Mouse (Mus musculus) embryonic facial prominence, embryonic 13.5 days (tissue): ENCODE data around the gene Uevld. TPM values are rescaled to one million over a fixed set of nuclear protein-coding genes. Genes with fewer than 3 reads are reported as not detected.
"Not testable (repeated sequence)": the region's sequence is repeated elsewhere in the genome, so short reads cannot be mapped to it uniquely, and the experiment has no call there.

Experiments
- ATAC-seq: fragments of 200-750 bp; cut with Nextera tagmentation; 2 replicates; pipeline ENCODE4 v1.8.0; 2017; ENCODE audit warnings: low read depth; ENCODE audit not compliant: insufficient number of reproducible peaks, insufficient read depth, low FRiP score, low TSS enrichment
- H3K27ac ChIP-seq: fragments of 300-500 bp; sonication (generic); 2 replicates; pipeline ENCODE4 v1.5.1; 2015; ENCODE audit warnings: moderate library complexity, mild to moderate bottlenecking, inconsistent platforms
- H3K27me3 ChIP-seq: fragments of 300-500 bp; sonication (generic); 2 replicates; pipeline ENCODE4 v1.6.1; 2015; ENCODE audit warnings: mild to moderate bottlenecking, inconsistent platforms
- H3K36me3 ChIP-seq: fragments of 300-500 bp; sonication (generic); 2 replicates; pipeline ENCODE4 v1.6.1; 2015; ENCODE audit warnings: mild to moderate bottlenecking, inconsistent platforms
- H3K4me1 ChIP-seq: fragments of 300-500 bp; sonication (generic); 2 replicates; pipeline ENCODE4 v1.6.1; 2015; ENCODE audit warnings: inconsistent platforms
- H3K4me2 ChIP-seq: fragments of 300-500 bp; sonication (generic); 2 replicates; pipeline ENCODE4 v1.6.1; 2015; ENCODE audit warnings: moderate library complexity, mild to moderate bottlenecking, inconsistent platforms
- H3K4me3 ChIP-seq: fragments of 300-500 bp; sonication (generic); 2 replicates; pipeline ENCODE4 v1.5.1; 2015; ENCODE audit warnings: mild to moderate bottlenecking, inconsistent platforms
- H3K9ac ChIP-seq: fragments of 300-500 bp; sonication (generic); 2 replicates; pipeline ENCODE4 v1.6.1; 2015; ENCODE audit warnings: mild to moderate bottlenecking, inconsistent platforms
- H3K9me3 ChIP-seq: fragments of 300-500 bp; sonication (generic); 2 replicates; pipeline ENCODE4 v1.6.1; 2016; ENCODE audit warnings: inconsistent platforms
- WGBS: fragments of 180-500 bp; shearing (Covaris S2); methylation state at CpG from one replicate; pipeline ENCODE4 v1.1.7; 2015; ENCODE audit warnings: mixed read lengths; 5-methylcytosine and 5-hydroxymethylcytosine counted together
- polyA plus RNA-seq: library from polyadenylated mRNA; unstranded; fragments of >200 nt; fragmentation: Nextera tagmentation; extraction: Ambion mirVana; gene quantifications from 2 replicates; pipeline ENCODE4 v1.2.1, GENCODE M21; 2015

Uevld gene
- polyA plus RNA-seq, 1 experiment from 2014 or later = 10.3 TPM

- Histone ChIP-seq H3K27ac (no peak overlapping the region), H3K4me2 (no peak overlapping the region), H3K9ac (no peak overlapping the region), H3K4me1 (peaks cover 13% of the 10 kb centered on the region), H3K36me3 (peaks cover 34% of the 10 kb centered on the region), H3K27me3 (no peaks in the 10 kb centered on the region), H3K4me3 (no peak overlapping the region), H3K9me3 (no peaks in the 10 kb centered on the region)
- 83% methylated on average over 3 of the region's 3 CpGs for WGBS
- ATAC-seq = no peak
Observed at GRCm38 (mm10) chr7:46916376-46916775, 42.0 kb downstream of the Uevld start.

- WGBS = 94% methylated on average over 3 of the region's 3 CpGs
- no peak overlapping the region for H3K4me3 ChIP-seq
- no peaks in the 10 kb centered on the region for H3K4me1 ChIP-seq
- peaks cover 70% of the 10 kb centered on the region for H3K36me3 ChIP-seq
- no peaks in the 10 kb centered on the region for H3K27me3 ChIP-seq
- no peak overlapping the region for H3K4me2 ChIP-seq
- no peak overlapping the region for H3K9ac ChIP-seq
- no peak for ATAC-seq
- no peak overlapping the region for H3K27ac ChIP-seq
- H3K9me3 ChIP-seq = no peaks in the 10 kb centered on the region
Observed at GRCm38 (mm10) chr7:46911250-46911649, 47.1 kb downstream of the Uevld start.

GRCm38 (mm10) chr7:46899343-46899742, 59.0 kb downstream of the Uevld start:
- ATAC-seq = no peak
- WGBS = 90% methylated on average over 3 of the region's 3 CpGs
- Histone ChIP-seq H3K9me3 (no peaks in the 10 kb centered on the region), H3K4me3 (no peak overlapping the region), H3K4me1 (no peaks in the 10 kb centered on the region), H3K9ac (no peak overlapping the region), H3K27ac (no peak overlapping the region), H3K4me2 (no peak overlapping the region), H3K36me3 (peaks cover 87% of the 10 kb centered on the region), H3K27me3 (no peaks in the 10 kb centered on the region)

GRCm38 (mm10) chr7:46895511-46895910, 62.8 kb downstream of the Uevld start:
- H3K4me1 ChIP-seq = no peaks in the 10 kb centered on the region
- 92% methylated on average over 3 of the region's 3 CpGs for WGBS

GRCm38 (mm10) chr7:46883304-46883703, 75.0 kb downstream of the Uevld start:
- H3K27ac ChIP-seq = no peak overlapping the region
- no peak for ATAC-seq
- WGBS = 76% methylated on average over 3 of the region's 3 CpGs

More at GRCm38 (mm10) chr7:46895511-46895910, 62.8 kb downstream of the Uevld start:
- H3K9ac ChIP-seq = no peak overlapping the region
- no peaks in the 10 kb centered on the region for H3K27me3 ChIP-seq
- no peak overlapping the region for H3K27ac ChIP-seq
- no peak overlapping the region for H3K4me2 ChIP-seq
- no peak overlapping the region for H3K4me3 ChIP-seq
- no peak for ATAC-seq
- peaks cover 90% of the 10 kb centered on the region for H3K36me3 ChIP-seq
- H3K9me3 ChIP-seq = no peaks in the 10 kb centered on the region

GRCm38 (mm10) chr7:46881941-46882340, 76.4 kb downstream of the Uevld start:
- ATAC-seq = not testable (repeated sequence)
- H3K36me3 ChIP-seq = peaks cover 28% of the 10 kb centered on the region
- 76% methylated on average over 8 of the region's 8 CpGs for WGBS

More at GRCm38 (mm10) chr7:46883304-46883703, 75.0 kb downstream of the Uevld start:
- Histone ChIP-seq H3K36me3 (peaks cover 41% of the 10 kb centered on the region), H3K4me3 (no peak overlapping the region), H3K9me3 (no peaks in the 10 kb centered on the region), H3K4me2 (no peak overlapping the region), H3K4me1 (no peaks in the 10 kb centered on the region), H3K27me3 (no peaks in the 10 kb centered on the region), H3K9ac (no peak overlapping the region)

GRCm38 (mm10) chr7:46880992-46881391, 77.3 kb downstream of the Uevld start:
- H3K4me3 ChIP-seq = no peak overlapping the region
- 79% methylated on average over 2 of the region's 2 CpGs for WGBS
- no peaks in the 10 kb centered on the region for H3K4me1 ChIP-seq
- ATAC-seq = no peak
- H3K27ac ChIP-seq = no peak overlapping the region
- no peak overlapping the region for H3K9ac ChIP-seq
- no peaks in the 10 kb centered on the region for H3K9me3 ChIP-seq
- peaks cover 18% of the 10 kb centered on the region for H3K36me3 ChIP-seq
- H3K27me3 ChIP-seq = no peaks in the 10 kb centered on the region
- H3K4me2 ChIP-seq = no peak overlapping the region

More at GRCm38 (mm10) chr7:46881941-46882340, 76.4 kb downstream of the Uevld start:
- H3K4me2 ChIP-seq, H3K4me1 ChIP-seq, H3K4me3 ChIP-seq, H3K27ac ChIP-seq, H3K27me3 ChIP-seq, H3K9ac ChIP-seq, H3K9me3 ChIP-seq: not testable (repeated sequence)

GRCm38 (mm10) chr7:46879851-46880250, 78.5 kb downstream of the Uevld start:
- no peak overlapping the region for H3K9ac ChIP-seq
- H3K4me1 ChIP-seq = no peaks in the 10 kb centered on the region
- peaks cover 8% of the 10 kb centered on the region for H3K36me3 ChIP-seq
- no peak overlapping the region for H3K27ac ChIP-seq
- no peak for ATAC-seq
- H3K27me3 ChIP-seq = no peaks in the 10 kb centered on the region
- H3K4me2 ChIP-seq = no peak overlapping the region
- H3K4me3 ChIP-seq = no peak overlapping the region
- H3K9me3 ChIP-seq = no peaks in the 10 kb centered on the region
- 96% methylated on average over 5 of the region's 5 CpGs for WGBS

- H3K27ac ChIP-seq = no peak overlapping the region
- H3K4me2 ChIP-seq = no peak overlapping the region
- no peak for ATAC-seq
- no peaks in the 10 kb centered on the region for H3K27me3 ChIP-seq
- 86% methylated on average over 6 of the region's 6 CpGs for WGBS
- no peak overlapping the region for H3K9ac ChIP-seq
- H3K9me3 ChIP-seq = no peaks in the 10 kb centered on the region
- no peaks in the 10 kb centered on the region for H3K4me1 ChIP-seq
- no peak overlapping the region for H3K4me3 ChIP-seq
- no peaks in the 10 kb centered on the region for H3K36me3 ChIP-seq
Observed at GRCm38 (mm10) chr7:46877255-46877654, 81.1 kb downstream of the Uevld start.

GRCm38 (mm10) chr7:46876841-46877240, 81.5 kb downstream of the Uevld start:
- no peaks in the 10 kb centered on the region for H3K36me3 ChIP-seq
- no peaks in the 10 kb centered on the region for H3K27me3 ChIP-seq
- H3K9ac ChIP-seq = no peak overlapping the region
- WGBS = 69% methylated on average over 4 of the region's 4 CpGs
- no peak overlapping the region for H3K27ac ChIP-seq
- no peaks in the 10 kb centered on the region for H3K4me1 ChIP-seq
- H3K4me3 ChIP-seq = no peak overlapping the region
- H3K4me2 ChIP-seq = no peak overlapping the region
- no peaks in the 10 kb centered on the region for H3K9me3 ChIP-seq
- no peak for ATAC-seq
